Mouse (Mus musculus): ENCODE data around the gene Ttll11. TPM values are rescaled to one million over a fixed set of nuclear protein-coding genes. Genes with fewer than 3 reads are reported as not detected.

Gene Ttll11
- polyA plus RNA-seq, 1 experiment from 2014 or later: 4.9 TPM

GRCm38 (mm10) chr2:35712611-35713010 is 267.1 kb downstream of the Ttll11 start:
- Histone ChIP-seq H3K4me1 (ENCODE audit: control insufficient read depth, insufficient read depth, low read length) (no peaks in the 10 kb centered on the region), H3K27ac (ENCODE audit: low read length) (no peak overlapping the region), H3K4me3 (ENCODE audit: low read depth, low read length) (no peak overlapping the region), H3K9me3 (replicated peaks; ENCODE audit: control insufficient read depth, low read length, poor library complexity, severe bottlenecking) (no peaks in the 10 kb centered on the region), H3K9ac (ENCODE audit: low read depth, low read length) (no peak overlapping the region), H3K36me3 (ENCODE audit: control insufficient read depth, insufficient read depth, low read length) (peaks cover 33% of the 10 kb centered on the region), H3K27me3 (ENCODE audit: control insufficient read depth, insufficient read depth, low read depth, low read length) (no peaks in the 10 kb centered on the region), H3K4me2 (ENCODE audit: low read length) (no peak overlapping the region)
- no peak for ATAC-seq
- WGBS: 93% methylated on average over 5 of the region's 5 CpGs

DNA sequence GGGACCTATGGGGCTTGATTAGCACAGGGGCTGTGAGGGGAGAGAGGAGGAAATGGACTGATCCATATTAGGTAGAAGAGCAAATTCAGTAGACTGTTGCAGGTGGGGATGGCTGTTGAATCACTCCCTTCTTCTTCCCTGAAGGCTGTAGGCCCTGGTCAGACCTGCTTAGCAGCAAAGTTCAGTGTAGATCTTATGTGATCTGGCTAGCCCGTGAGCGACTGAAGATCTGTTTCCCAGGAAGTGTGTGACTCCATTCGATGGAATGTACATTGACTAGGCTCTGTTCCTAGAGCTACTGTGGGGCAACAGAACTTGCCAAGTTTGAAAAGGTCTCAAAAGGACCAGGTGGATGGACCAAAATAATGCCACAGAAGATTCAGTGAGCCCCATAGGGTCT is 276.5 kb downstream of the Ttll11 start:
- Histone ChIP-seq H3K27ac (ENCODE audit: low read length) (no peak overlapping the region), H3K27me3 (ENCODE audit: control insufficient read depth, insufficient read depth, low read depth, low read length) (no peaks in the 10 kb centered on the region), H3K4me3 (ENCODE audit: low read depth, low read length) (no peak overlapping the region), H3K9ac (ENCODE audit: low read depth, low read length) (no peak overlapping the region), H3K4me1 (ENCODE audit: control insufficient read depth, insufficient read depth, low read length) (peaks cover 6% of the 10 kb centered on the region; the same call in 1 of the 2 replicates), H3K4me2 (ENCODE audit: low read length) (no peak overlapping the region), H3K9me3 (replicated peaks; ENCODE audit: control insufficient read depth, low read length, poor library complexity, severe bottlenecking) (no peaks in the 10 kb centered on the region), H3K36me3 (ENCODE audit: control insufficient read depth, insufficient read depth, low read length) (no peaks in the 10 kb centered on the region)
- ATAC-seq: no peak
- 94% methylated on average over 3 of the region's 3 CpGs for WGBS

DNA sequence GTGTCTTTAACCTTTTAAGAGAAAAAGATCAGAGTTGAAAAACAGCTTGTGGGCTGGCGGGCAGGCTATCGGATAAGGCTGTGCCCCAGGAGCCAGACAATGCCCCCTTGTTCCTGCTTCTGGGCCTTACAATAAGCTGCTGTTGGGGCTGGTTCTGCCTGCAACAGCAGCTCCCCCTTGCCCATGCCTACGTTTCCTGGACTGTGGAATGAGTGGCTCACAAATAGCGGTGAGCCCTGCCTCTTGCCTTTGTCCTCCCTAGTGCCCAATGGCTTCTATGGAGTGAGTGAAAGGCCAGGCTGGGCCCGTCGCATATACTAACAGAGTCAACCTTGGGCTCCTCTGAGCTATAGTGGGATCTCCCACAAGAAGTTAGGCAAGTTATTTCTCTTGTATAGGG is 277.1 kb downstream of the Ttll11 start:
- H3K27ac ChIP-seq (ENCODE audit: low read length): no peak overlapping the region
- no peak overlapping the region for H3K9ac ChIP-seq (ENCODE audit: low read depth, low read length)
- H3K4me2 ChIP-seq (ENCODE audit: low read length): no peak overlapping the region
- H3K4me3 ChIP-seq (ENCODE audit: low read depth, low read length): no peak overlapping the region
- no peaks in the 10 kb centered on the region for H3K9me3 ChIP-seq (replicated peaks; ENCODE audit: control insufficient read depth, low read length, poor library complexity, severe bottlenecking)
- H3K36me3 ChIP-seq (ENCODE audit: control insufficient read depth, insufficient read depth, low read length): no peaks in the 10 kb centered on the region
- ATAC-seq: no peak; the same call in 1 of the 2 replicates
- H3K27me3 ChIP-seq (ENCODE audit: control insufficient read depth, insufficient read depth, low read depth, low read length): no peaks in the 10 kb centered on the region
- 60% methylated on average over 6 of the region's 6 CpGs for WGBS
- H3K4me1 ChIP-seq (ENCODE audit: control insufficient read depth, insufficient read depth, low read length): peaks cover 8% of the 10 kb centered on the region; the same call in 1 of the 2 replicates

DNA sequence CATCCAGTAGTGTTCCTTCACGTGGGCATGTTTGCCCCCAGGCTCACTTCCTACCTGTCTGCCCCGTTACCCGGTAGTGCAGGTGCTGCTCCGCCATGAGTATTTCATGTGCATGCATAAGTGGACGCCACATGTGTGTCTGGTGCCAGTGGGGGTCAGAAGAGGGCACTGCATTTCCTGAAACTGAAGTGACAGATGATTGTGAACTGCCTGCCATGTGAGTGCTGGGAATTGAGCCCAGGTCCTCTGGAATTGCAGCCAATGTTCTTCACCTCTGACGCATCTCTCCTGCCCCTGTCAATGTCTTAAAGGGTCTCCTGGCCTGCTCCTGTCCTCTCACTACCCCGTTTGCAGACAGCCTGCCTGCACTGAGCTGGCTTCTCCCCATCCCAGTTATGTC is 277.7 kb downstream of the Ttll11 start:
- ATAC-seq: no peak
- Histone ChIP-seq H3K27me3 (ENCODE audit: control insufficient read depth, insufficient read depth, low read depth, low read length) (no peaks in the 10 kb centered on the region), H3K9me3 (replicated peaks; ENCODE audit: control insufficient read depth, low read length, poor library complexity, severe bottlenecking) (no peaks in the 10 kb centered on the region), H3K4me3 (ENCODE audit: low read depth, low read length) (no peak overlapping the region), H3K27ac (ENCODE audit: low read length) (no peak overlapping the region), H3K36me3 (ENCODE audit: control insufficient read depth, insufficient read depth, low read length) (no peaks in the 10 kb centered on the region), H3K9ac (ENCODE audit: low read depth, low read length) (no peak overlapping the region), H3K4me2 (ENCODE audit: low read length) (no peak overlapping the region), H3K4me1 (ENCODE audit: control insufficient read depth, insufficient read depth, low read length) (peaks cover 13% of the 10 kb centered on the region)
- WGBS: 93% methylated on average over 7 of the region's 7 CpGs

Other genes with a start within 250 kb of the Ttll11 start
- 293 and 307 TPM in 2 replicates for gene Ndufa8, start 69.5 kb upstream of the Ttll11 start, polyA plus RNA-seq (2015; fragmentation: Nextera tagmentation; extraction: Ambion mirVana)
- gene Morn5, start 69.5 kb upstream of the Ttll11 start, polyA plus RNA-seq (2015; fragmentation: Nextera tagmentation; extraction: Ambion mirVana): 2.9 and 3.5 TPM in 2 replicates
- 4.1 and 5.8 TPM in 2 replicates for gene Lhx6, start 125.5 kb upstream of the Ttll11 start, polyA plus RNA-seq (2015; fragmentation: Nextera tagmentation; extraction: Ambion mirVana)
- 24.7 and 27.3 TPM in 2 replicates for gene Mrrf, start 156.5 kb upstream of the Ttll11 start, polyA plus RNA-seq (2015; fragmentation: Nextera tagmentation; extraction: Ambion mirVana)
- gene Rbm18, start 156.9 kb upstream of the Ttll11 start, polyA plus RNA-seq (2015; fragmentation: Nextera tagmentation; extraction: Ambion mirVana): 131 and 142 TPM in 2 replicates

Data from midbrain, embryonic 16.5 days (tissue).